Mouse (Mus musculus): Measurements from ENCODE around the gene Cd28. TPM values are rescaled to one million over a fixed set of nuclear protein-coding genes. Genes with fewer than 3 reads are reported as not detected.
A peak's percentile ranks its signal among the peaks of the same experiment; 100 is the strongest.

The Cd28 gene
- polyA plus RNA-seq, 1 experiment: 0.35 TPM

DNA sequence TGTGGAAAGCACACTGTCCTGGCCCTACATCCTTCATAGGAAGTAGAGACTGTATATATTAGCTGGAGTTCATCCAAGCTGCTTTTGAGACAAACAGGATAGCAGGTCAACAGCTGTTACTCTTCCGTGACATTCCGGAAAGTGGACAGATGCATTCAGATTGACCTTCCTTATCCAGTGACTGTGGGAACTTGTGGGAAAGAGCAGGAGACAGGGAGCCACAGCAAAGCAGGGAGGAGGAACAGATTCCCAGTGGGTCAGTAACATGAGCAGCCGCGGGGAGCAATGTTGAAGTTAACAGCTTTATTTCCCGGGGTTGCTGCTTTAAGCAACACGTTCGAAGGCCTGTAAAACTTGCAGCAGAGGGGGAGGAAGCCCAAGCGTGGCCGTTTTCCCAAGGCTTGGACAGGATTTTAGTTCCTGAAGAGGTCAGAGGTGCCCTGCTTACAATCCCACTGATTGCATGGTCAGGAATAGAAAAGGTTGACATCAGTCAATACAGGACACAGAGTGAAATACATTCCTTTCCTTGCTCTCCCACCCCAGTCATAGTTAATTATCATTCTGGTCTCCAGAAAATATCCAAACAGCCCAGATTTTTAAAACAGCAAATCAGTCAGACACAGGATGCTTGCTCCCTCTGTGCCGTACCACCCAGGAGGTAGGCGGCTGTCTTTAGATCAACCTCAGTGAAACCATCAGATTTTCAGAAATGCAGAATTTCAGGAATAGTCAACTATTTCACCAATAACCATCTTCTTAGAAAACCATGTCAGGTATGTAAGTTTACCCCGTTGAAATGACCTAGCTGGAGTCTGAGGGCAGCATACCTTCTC, 18.7 kb downstream of the Cd28 start:
- no peaks in the 10 kb centered on the region for H3K36me3 ChIP-seq (ENCODE audit: control insufficient read depth, insufficient read depth)
- no peaks in the 10 kb centered on the region for H3K79me2 ChIP-seq (ENCODE audit: control insufficient read depth, insufficient read depth)
- no peaks in the 10 kb centered on the region for H3K27me3 ChIP-seq (ENCODE audit: control insufficient read depth, insufficient read depth, insufficient read length)
- H3ac ChIP-seq (ENCODE audit: control insufficient read depth, insufficient read length): no peak overlapping the region
- H3K4me2 ChIP-seq (ENCODE audit: low read depth): peak overlapping the region; percentile 56
- no peak overlapping the region for H3K4me3 ChIP-seq
- peak; percentile 17 for TF ChIP-seq TCF3 (IDR thresholded peaks at IDR 0.05; ENCODE audit: insufficient read length, low read depth)
- peak in 2 of 3 experiments; percentile 10 to 58 for TF ChIP-seq MYOG (IDR thresholded peaks at IDR 0.05; ENCODE audit: control insufficient read depth in 1 of 3, insufficient read depth in 1 of 3, insufficient read length in 2 of 3, low read depth in 2 of 3)
- TF ChIP-seq MYOD1 (IDR thresholded peaks at IDR 0.05; ENCODE audit: control insufficient read depth in 1 of 3, insufficient read length in 2 of 3, low read depth in 2 of 3): peak; percentile 8 to 83 (median 81)
- TF ChIP-seq TCF12 (IDR thresholded peaks at IDR 0.05; ENCODE audit: insufficient read depth, poor library complexity, severe bottlenecking): peak; percentile 27
- TF ChIP-seq E2F4 (IDR thresholded peaks at IDR 0.05; ENCODE audit: insufficient read depth): no peak

DNA sequence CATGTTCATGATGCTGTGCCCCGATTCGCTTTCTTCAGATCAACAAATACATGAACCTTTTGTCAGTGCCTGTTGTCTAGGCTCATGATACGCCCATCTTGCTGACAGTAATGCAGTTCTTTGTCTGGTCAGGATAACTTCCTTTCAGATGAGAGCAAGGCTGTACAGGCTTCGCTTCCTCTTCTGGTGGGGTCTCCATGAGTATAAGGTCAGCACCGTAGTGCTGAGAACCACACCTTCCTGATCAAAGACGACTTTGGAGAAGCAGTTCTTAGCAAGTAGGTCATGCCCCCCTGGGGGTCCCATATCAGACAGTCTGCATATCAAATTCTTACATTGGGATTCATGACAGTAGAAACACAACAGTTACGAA, 19.3 kb downstream of the Cd28 start:
- Histone ChIP-seq H3K4me3 (no peak overlapping the region), H3ac (ENCODE audit: control insufficient read depth, insufficient read length) (no peak overlapping the region), H3K36me3 (ENCODE audit: control insufficient read depth, insufficient read depth) (no peaks in the 10 kb centered on the region), H3K4me2 (ENCODE audit: low read depth) (no peak overlapping the region), H3K27me3 (ENCODE audit: control insufficient read depth, insufficient read depth, insufficient read length) (no peaks in the 10 kb centered on the region), H3K79me2 (ENCODE audit: control insufficient read depth, insufficient read depth) (no peaks in the 10 kb centered on the region)
- TF ChIP-seq TCF12 (IDR thresholded peaks at IDR 0.05; ENCODE audit: insufficient read depth, poor library complexity, severe bottlenecking) (no peak), POLR2A (IDR thresholded peaks at IDR 0.05; ENCODE audit: insufficient read length, low read depth) (no peak), MYOD1 (IDR thresholded peaks at IDR 0.05; ENCODE audit: control insufficient read depth in 1 of 3, insufficient read length in 2 of 3, low read depth in 2 of 3) (no peak), TCF3 (IDR thresholded peaks at IDR 0.05; ENCODE audit: insufficient read length, low read depth) (no peak), MAX (IDR thresholded peaks at IDR 0.05; ENCODE audit: low read depth) (no peak), POLR2AphosphoS2 (IDR thresholded peaks at IDR 0.05; ENCODE audit: insufficient read length, low read depth) (no peak), REST (IDR thresholded peaks at IDR 0.05; ENCODE audit: insufficient read depth, insufficient read length) (no peak), SRF (IDR thresholded peaks at IDR 0.05; ENCODE audit: control insufficient read depth, insufficient read length, low read depth) (no peak), CEBPB (IDR thresholded peaks at IDR 0.05; ENCODE audit: insufficient read depth, poor library complexity, severe bottlenecking) (no peak), MYOG (IDR thresholded peaks at IDR 0.05; ENCODE audit: control insufficient read depth in 1 of 3, insufficient read depth in 1 of 3, insufficient read length in 2 of 3, low read depth in 2 of 3) (no peak), E2F4 (IDR thresholded peaks at IDR 0.05; ENCODE audit: insufficient read depth) (no peak), USF1 (IDR thresholded peaks at IDR 0.05; ENCODE audit: low read depth) (no peak)

DNA sequence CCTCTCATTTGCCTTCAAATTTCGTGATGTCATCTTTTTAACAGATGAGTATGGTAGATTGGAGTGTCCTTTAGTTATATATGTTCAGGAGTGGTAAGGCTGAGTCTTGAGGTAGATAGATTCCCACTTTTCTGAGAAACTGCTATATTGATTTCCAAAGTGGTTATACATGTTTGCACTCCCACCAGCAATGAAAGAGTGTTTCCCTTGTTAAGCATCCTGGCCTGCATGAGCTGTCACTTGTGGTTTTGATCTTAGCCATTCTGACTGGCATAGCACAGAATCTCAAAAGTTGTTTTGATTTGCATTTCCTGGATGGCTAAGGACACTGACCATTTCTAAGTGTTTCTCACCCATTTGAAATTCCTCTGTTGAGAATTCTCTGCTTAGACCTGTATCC, 27.7 kb downstream of the Cd28 start:
- Histone ChIP-seq H3ac (ENCODE audit: control insufficient read depth, insufficient read length) (no peak overlapping the region), H3K79me2 (ENCODE audit: control insufficient read depth, insufficient read depth) (no peaks in the 10 kb centered on the region), H3K36me3 (ENCODE audit: control insufficient read depth, insufficient read depth) (no peaks in the 10 kb centered on the region), H3K27me3 (ENCODE audit: control insufficient read depth, insufficient read depth, insufficient read length) (no peaks in the 10 kb centered on the region), H3K4me2 (ENCODE audit: low read depth) (no peak overlapping the region), H3K4me3 (no peak overlapping the region)
- no peak for TF ChIP-seq TCF12 (IDR thresholded peaks at IDR 0.05; ENCODE audit: insufficient read depth, poor library complexity, severe bottlenecking)
- TF ChIP-seq REST (IDR thresholded peaks at IDR 0.05; ENCODE audit: insufficient read depth, insufficient read length): no peak
- TF ChIP-seq POLR2AphosphoS2 (IDR thresholded peaks at IDR 0.05; ENCODE audit: insufficient read length, low read depth): no peak
- TF ChIP-seq TCF3 (IDR thresholded peaks at IDR 0.05; ENCODE audit: insufficient read length, low read depth): no peak

DNA sequence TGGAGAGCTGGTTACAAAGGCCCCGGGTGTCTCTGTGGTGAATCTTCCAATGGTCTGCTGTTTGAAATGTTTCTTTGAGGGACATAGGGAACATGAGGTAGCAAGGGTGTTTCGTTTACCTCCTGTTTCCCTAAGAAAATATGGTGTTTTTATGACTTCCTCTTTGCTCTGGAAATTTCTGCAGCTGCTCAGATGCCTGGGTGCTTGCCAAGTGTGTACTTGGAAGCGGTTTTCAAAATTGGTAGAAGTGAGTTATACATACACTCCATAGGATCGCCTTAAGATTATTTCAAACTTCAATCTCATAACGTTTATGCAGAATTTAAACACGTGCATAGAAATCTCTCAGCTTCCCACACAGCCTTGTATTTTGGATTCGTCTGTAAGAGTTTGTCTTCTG, 29.1 kb downstream of the Cd28 start:
- H3K36me3 ChIP-seq (ENCODE audit: control insufficient read depth, insufficient read depth): no peaks in the 10 kb centered on the region
- no peak overlapping the region for H3K4me3 ChIP-seq
- H3K79me2 ChIP-seq (ENCODE audit: control insufficient read depth, insufficient read depth): no peaks in the 10 kb centered on the region
- no peaks in the 10 kb centered on the region for H3K27me3 ChIP-seq (ENCODE audit: control insufficient read depth, insufficient read depth, insufficient read length)
- TF ChIP-seq MAX (IDR thresholded peaks at IDR 0.05; ENCODE audit: low read depth): no peak
- TF ChIP-seq USF1 (IDR thresholded peaks at IDR 0.05; ENCODE audit: low read depth): no peak
- no peak for TF ChIP-seq E2F4 (IDR thresholded peaks at IDR 0.05; ENCODE audit: insufficient read depth)
- H3K4me2 ChIP-seq (ENCODE audit: low read depth): peak overlapping the region; percentile 7
- no peak overlapping the region for H3ac ChIP-seq (ENCODE audit: control insufficient read depth, insufficient read length)

DNA sequence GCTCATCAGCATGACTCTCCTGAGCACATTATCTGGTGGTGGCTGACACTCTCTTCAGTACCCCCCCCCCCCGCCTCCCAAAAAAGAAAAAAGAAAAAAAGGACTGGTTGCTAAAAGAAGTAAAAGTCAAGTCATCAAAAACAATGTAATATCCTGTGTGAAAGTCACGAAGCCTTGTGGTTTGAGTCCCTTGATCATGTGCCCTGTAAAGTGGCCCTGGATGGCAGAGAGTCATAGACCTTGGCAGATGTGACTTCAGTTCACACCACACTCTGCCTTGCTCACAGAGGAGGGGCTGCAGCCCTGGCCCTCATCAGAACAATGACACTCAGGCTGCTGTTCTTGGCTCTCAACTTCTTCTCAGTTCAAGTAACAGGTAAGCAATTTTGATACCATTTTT, 29.6 kb downstream of the Cd28 start:
- no peaks in the 10 kb centered on the region for H3K79me2 ChIP-seq (ENCODE audit: control insufficient read depth, insufficient read depth)
- H3K4me3 ChIP-seq: no peak overlapping the region
- no peak overlapping the region for H3ac ChIP-seq (ENCODE audit: control insufficient read depth, insufficient read length)
- peak; percentile 24 for TF ChIP-seq USF1 (IDR thresholded peaks at IDR 0.05; ENCODE audit: low read depth)
- TF ChIP-seq TCF3 (IDR thresholded peaks at IDR 0.05; ENCODE audit: insufficient read length, low read depth): no peak
- H3K4me2 ChIP-seq (ENCODE audit: low read depth): peak overlapping the region; percentile 7
- no peaks in the 10 kb centered on the region for H3K27me3 ChIP-seq (ENCODE audit: control insufficient read depth, insufficient read depth, insufficient read length)
- no peaks in the 10 kb centered on the region for H3K36me3 ChIP-seq (ENCODE audit: control insufficient read depth, insufficient read depth)

Data from myocyte (in vitro differentiated cells).